Mouse (Mus musculus): Measurements from ENCODE around the gene Emc7. TPM values are rescaled to one million over a fixed set of nuclear protein-coding genes. Genes with fewer than 3 reads are reported as not detected.
"Not testable (repeated sequence)": the region's sequence is repeated elsewhere in the genome, so short reads cannot be mapped to it uniquely, and the experiment has no call there.

Gene Emc7
- 18.3 and 19.2 TPM in 2 replicates for polyA plus RNA-seq (2015; fragmentation: Nextera tagmentation; extraction: Ambion mirVana)

DNA sequence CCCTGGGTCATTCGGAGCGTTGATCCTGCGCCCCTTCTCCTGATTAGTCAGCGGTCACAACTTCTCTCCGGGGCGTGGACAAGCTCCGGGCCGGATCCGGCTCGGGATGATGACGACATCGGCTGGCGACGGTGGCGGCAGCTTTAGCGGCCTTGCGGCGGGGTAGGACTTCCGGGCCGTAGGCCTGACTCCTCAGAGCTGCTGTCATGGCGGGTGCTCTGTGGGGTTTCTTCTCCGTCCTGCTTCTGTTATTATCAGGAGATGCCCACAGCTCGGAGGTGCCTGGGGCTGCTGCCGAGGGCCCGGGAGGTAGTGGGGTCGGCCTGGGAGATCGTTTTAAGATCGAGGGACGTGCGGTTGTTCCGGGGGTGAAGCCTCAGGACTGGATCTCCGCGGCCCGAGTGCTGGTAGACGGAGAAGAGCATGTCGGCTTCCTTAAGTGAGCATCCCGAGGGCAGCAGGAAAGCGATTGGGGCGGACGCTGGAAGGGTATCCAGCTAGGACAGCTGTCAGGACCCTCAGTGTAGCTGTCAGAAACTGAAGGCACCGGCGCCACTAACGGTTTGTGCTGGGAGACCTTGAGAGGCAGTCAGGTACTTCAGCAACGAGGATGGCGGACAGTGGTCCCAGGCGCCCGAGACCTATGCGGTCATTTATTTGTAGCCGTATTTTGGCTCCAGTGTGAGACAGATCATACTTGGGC lies at the start of gene Emc7:
Gene Emc7 (plus strand): TSS at position 136 of the 703 bp plus-strand sequence.
- no peaks in the 10 kb centered on the region for H3K27me3 ChIP-seq (ENCODE audit: control insufficient read depth, insufficient read depth, low read length)
- no peaks in the 10 kb centered on the region for H3K9me3 ChIP-seq (replicated peaks; ENCODE audit: control insufficient read depth, low read length)
- H3K36me3 ChIP-seq (ENCODE audit: control insufficient read depth, insufficient read depth), result peaks cover 2% of the 10 kb centered on the region
- H3K4me1 ChIP-seq (ENCODE audit: control insufficient read depth, insufficient read depth, low read length), result peaks cover 10% of the 10 kb centered on the region
- WGBS, result under 1% methylated on average over 49 of the region's 49 CpGs
- peak within 1 kb of the TSS; percentile 81 for H3K4me3 ChIP-seq (ENCODE audit: low read length)
- peak within 1 kb of the TSS; percentile 92 for H3K27ac ChIP-seq (ENCODE audit: low read length)
- H3K9ac ChIP-seq (ENCODE audit: low read length), result peak within 1 kb of the TSS; percentile 87
- peak; percentile 98 for ATAC-seq (replicated peaks; ENCODE audit: extremely low read depth, insufficient read depth, low FRiP score)
- peak within 1 kb of the TSS; percentile 89 for H3K4me2 ChIP-seq (ENCODE audit: low read depth, low read length)

DNA sequence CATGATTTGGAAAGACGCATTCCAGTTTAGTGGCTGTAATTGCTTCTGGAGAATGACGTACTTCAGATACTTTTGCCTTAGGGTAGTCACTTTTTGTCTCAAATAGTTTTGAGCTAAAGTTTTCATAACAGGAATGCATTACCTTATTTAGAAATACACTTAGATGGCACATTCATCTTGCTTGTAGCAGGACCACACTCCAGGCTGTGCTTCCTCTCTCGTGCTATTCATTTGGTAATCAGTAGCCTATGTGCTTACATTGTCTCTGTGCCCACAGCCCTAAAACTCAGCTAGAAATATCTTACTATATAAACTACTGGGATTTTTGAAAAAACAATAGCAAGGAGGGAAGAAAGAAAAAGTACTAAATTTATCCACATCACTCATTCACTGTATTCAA lies 47.8 kb upstream of the Emc7 start:
- no peak for ATAC-seq (replicated peaks; ENCODE audit: extremely low read depth, insufficient read depth, low FRiP score)
- H3K27me3 ChIP-seq (ENCODE audit: control insufficient read depth, insufficient read depth, low read length), result no peaks in the 10 kb centered on the region
- no peak overlapping the region for H3K27ac ChIP-seq (ENCODE audit: low read length)
- H3K4me1 ChIP-seq (ENCODE audit: control insufficient read depth, insufficient read depth, low read length), result no peaks in the 10 kb centered on the region
- H3K4me3 ChIP-seq (ENCODE audit: low read length), result no peak overlapping the region
- H3K9ac ChIP-seq (ENCODE audit: low read length), result no peak overlapping the region
- 83% methylated on average over 3 of the region's 3 CpGs for WGBS
- peaks cover 24% of the 10 kb centered on the region for H3K36me3 ChIP-seq (ENCODE audit: control insufficient read depth, insufficient read depth)
- H3K4me2 ChIP-seq (ENCODE audit: low read depth, low read length), result no peak overlapping the region
- H3K9me3 ChIP-seq (replicated peaks; ENCODE audit: control insufficient read depth, low read length), result no peaks in the 10 kb centered on the region

DNA sequence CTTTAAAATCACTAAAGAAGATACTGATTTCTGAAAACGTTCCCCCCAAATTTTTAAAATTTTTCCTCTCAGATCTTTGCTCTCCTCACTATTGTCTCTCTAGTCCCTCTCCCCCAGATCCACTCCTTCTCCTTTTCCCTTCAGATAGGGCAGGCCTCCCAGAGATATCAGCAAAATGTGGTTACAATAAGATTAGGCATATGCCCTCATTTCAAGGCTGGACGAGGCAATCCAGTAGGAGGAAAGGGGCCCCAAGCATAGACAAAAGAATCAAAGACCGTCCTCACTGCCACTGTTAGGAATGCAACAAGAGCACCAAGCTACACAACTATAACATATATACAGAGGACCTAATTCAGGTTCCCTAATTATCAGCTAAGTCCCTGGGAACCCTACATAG lies 29.5 kb upstream of the Emc7 start:
- no peak for ATAC-seq (replicated peaks; ENCODE audit: extremely low read depth, insufficient read depth, low FRiP score)
- Histone ChIP-seq H3K4me3 (ENCODE audit: low read length) (no peak overlapping the region), H3K27me3 (ENCODE audit: control insufficient read depth, insufficient read depth, low read length) (no peaks in the 10 kb centered on the region), H3K9ac (ENCODE audit: low read length) (no peak overlapping the region), H3K27ac (ENCODE audit: low read length) (no peak overlapping the region), H3K4me2 (ENCODE audit: low read depth, low read length) (no peak overlapping the region), H3K36me3 (ENCODE audit: control insufficient read depth, insufficient read depth) (no peaks in the 10 kb centered on the region), H3K9me3 (replicated peaks; ENCODE audit: control insufficient read depth, low read length) (no peaks in the 10 kb centered on the region), H3K4me1 (ENCODE audit: control insufficient read depth, insufficient read depth, low read length) (no peaks in the 10 kb centered on the region)
- 51% methylated on average over 3 of the region's 3 CpGs for WGBS

DNA sequence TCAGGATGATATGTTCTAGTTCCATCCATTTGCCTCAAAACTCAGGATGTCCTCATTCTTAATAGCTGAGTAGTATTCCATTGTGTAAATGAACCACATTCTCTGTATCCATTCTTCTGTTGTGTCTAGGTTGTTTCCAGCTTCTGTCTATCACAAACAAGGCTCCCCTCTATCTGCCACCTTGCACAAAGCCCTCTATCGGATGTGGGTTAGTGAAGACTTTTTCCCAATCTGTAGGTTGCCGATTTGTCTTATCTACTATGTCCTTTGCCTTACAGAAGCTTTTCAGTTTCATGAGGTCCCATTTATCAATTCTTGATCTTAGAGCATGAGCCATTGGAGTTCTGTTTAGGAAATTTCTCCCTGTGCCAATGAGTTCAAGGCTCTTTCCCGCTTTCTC lies 26.3 kb upstream of the Emc7 start:
- not testable (repeated sequence) for H3K9me3 ChIP-seq (replicated peaks; ENCODE audit: control insufficient read depth, low read length); H3K9ac ChIP-seq (ENCODE audit: low read length); H3K27me3 ChIP-seq (ENCODE audit: control insufficient read depth, insufficient read depth, low read length); H3K4me3 ChIP-seq (ENCODE audit: low read length); ATAC-seq (replicated peaks; ENCODE audit: extremely low read depth, insufficient read depth, low FRiP score); H3K36me3 ChIP-seq (ENCODE audit: control insufficient read depth, insufficient read depth); H3K4me1 ChIP-seq (ENCODE audit: control insufficient read depth, insufficient read depth, low read length); H3K4me2 ChIP-seq (ENCODE audit: low read depth, low read length); H3K27ac ChIP-seq (ENCODE audit: low read length)
- 78% methylated on average over 3 of the region's 3 CpGs for WGBS

DNA sequence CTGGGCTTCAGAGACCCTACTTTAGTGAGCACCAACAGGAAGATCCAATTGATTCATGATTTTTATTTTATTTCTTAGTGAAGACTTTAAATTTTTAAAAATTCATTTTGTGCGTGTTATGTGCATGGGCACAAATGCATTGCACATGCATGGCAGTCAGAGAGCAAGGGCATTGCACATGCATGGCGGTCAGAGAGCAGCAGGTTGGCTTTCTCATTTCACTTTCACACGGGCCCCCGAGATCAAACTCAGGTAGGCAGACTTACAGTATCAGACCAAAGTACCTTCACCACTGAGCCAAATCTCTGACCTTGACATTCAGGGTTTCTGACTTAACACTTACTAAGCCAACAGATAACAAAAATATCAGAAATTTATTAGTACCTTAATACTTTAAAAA lies 25.1 kb upstream of the Emc7 start:
- Histone ChIP-seq H3K27me3 (ENCODE audit: control insufficient read depth, insufficient read depth, low read length) (no peaks in the 10 kb centered on the region), H3K4me1 (ENCODE audit: control insufficient read depth, insufficient read depth, low read length) (no peaks in the 10 kb centered on the region), H3K4me2 (ENCODE audit: low read depth, low read length) (no peak overlapping the region), H3K9ac (ENCODE audit: low read length) (no peak overlapping the region), H3K4me3 (ENCODE audit: low read length) (no peak overlapping the region), H3K9me3 (replicated peaks; ENCODE audit: control insufficient read depth, low read length) (no peaks in the 10 kb centered on the region), H3K36me3 (ENCODE audit: control insufficient read depth, insufficient read depth) (no peaks in the 10 kb centered on the region), H3K27ac (ENCODE audit: low read length) (no peak overlapping the region)
- WGBS, result 74% methylated on average over 4 of the region's 4 CpGs
- no peak for ATAC-seq (replicated peaks; ENCODE audit: extremely low read depth, insufficient read depth, low FRiP score)

DNA sequence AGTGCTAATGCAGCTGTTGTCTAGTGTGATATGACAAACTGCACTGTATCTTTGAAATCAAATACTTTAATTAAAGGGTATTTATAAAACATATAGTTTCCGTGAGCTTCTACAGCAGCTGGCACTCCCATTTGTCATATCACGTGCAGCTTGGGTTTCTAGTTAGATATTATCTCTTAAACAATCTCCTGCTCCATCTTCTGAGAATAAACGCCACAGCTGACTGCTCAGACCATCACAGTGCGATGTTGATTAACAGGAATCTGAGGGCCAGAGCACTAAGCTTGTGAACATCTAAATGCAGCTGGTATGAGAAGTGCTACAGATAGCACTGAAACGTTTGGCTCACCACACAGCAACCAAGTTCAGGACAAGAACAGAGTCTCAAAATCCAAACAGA lies 24.4 kb upstream of the Emc7 start:
- Histone ChIP-seq H3K4me2 (ENCODE audit: low read depth, low read length) (no peak overlapping the region), H3K9ac (ENCODE audit: low read length) (no peak overlapping the region), H3K36me3 (ENCODE audit: control insufficient read depth, insufficient read depth) (no peaks in the 10 kb centered on the region), H3K4me3 (ENCODE audit: low read length) (no peak overlapping the region), H3K27ac (ENCODE audit: low read length) (no peak overlapping the region), H3K4me1 (ENCODE audit: control insufficient read depth, insufficient read depth, low read length) (no peaks in the 10 kb centered on the region), H3K27me3 (ENCODE audit: control insufficient read depth, insufficient read depth, low read length) (no peaks in the 10 kb centered on the region), H3K9me3 (replicated peaks; ENCODE audit: control insufficient read depth, low read length) (no peaks in the 10 kb centered on the region)
- WGBS, result 41% methylated on average over 5 of the region's 5 CpGs
- ATAC-seq (replicated peaks; ENCODE audit: extremely low read depth, insufficient read depth, low FRiP score), result no peak

DNA sequence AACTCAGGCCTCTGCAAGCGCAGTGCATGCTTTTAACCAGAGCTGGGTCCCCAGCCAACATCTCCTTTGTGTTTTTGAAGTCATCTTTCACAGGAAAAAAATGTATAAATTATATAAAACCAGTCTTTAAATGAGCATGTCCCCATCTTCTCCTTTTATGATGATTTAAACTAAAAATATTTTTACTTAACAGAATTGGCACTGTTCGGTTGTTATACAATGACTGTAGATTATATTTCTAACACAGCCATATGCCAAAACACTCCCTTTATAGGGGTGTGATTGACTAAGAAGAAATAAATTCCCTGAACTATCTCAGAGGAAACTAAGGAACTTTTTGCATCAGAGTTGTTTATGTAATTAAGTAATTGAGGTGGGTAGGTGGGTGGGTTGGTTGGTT lies 22.3 kb upstream of the Emc7 start:
- Histone ChIP-seq H3K4me2 (ENCODE audit: low read depth, low read length) (no peak overlapping the region), H3K36me3 (ENCODE audit: control insufficient read depth, insufficient read depth) (no peaks in the 10 kb centered on the region), H3K4me1 (ENCODE audit: control insufficient read depth, insufficient read depth, low read length) (no peaks in the 10 kb centered on the region), H3K9ac (ENCODE audit: low read length) (no peak overlapping the region), H3K4me3 (ENCODE audit: low read length) (no peak overlapping the region), H3K27ac (ENCODE audit: low read length) (no peak overlapping the region), H3K27me3 (ENCODE audit: control insufficient read depth, insufficient read depth, low read length) (no peaks in the 10 kb centered on the region), H3K9me3 (replicated peaks; ENCODE audit: control insufficient read depth, low read length) (no peaks in the 10 kb centered on the region)
- 85% methylated on average over 2 of the region's 2 CpGs for WGBS
- ATAC-seq (replicated peaks; ENCODE audit: extremely low read depth, insufficient read depth, low FRiP score), result no peak

DNA sequence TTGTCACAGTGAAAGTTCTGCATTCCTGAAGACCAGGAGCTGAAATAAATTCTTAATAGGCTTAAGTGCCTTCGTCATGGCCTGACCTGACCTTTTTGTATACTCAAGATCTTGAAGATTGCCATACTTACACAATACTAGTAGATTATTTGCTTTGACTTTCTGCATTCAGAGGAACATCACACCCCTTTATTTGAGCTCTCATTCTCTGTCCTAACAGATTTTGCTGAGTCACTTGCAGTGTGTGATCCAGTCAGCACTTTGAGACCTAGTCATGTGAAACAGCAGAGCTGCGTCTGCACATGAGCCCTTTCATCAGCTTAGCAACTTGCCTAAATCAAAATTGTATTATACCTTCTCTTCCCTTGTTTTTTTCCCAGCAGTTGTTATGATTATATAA lies 21.4 kb upstream of the Emc7 start:
- Histone ChIP-seq H3K9me3 (replicated peaks; ENCODE audit: control insufficient read depth, low read length) (no peaks in the 10 kb centered on the region), H3K27me3 (ENCODE audit: control insufficient read depth, insufficient read depth, low read length) (no peaks in the 10 kb centered on the region), H3K36me3 (ENCODE audit: control insufficient read depth, insufficient read depth) (no peaks in the 10 kb centered on the region), H3K4me2 (ENCODE audit: low read depth, low read length) (no peak overlapping the region), H3K4me1 (ENCODE audit: control insufficient read depth, insufficient read depth, low read length) (no peaks in the 10 kb centered on the region), H3K9ac (ENCODE audit: low read length) (no peak overlapping the region), H3K27ac (ENCODE audit: low read length) (no peak overlapping the region), H3K4me3 (ENCODE audit: low read length) (no peak overlapping the region)
- WGBS, result 68% methylated on average over 2 of the region's 2 CpGs
- no peak for ATAC-seq (replicated peaks; ENCODE audit: extremely low read depth, insufficient read depth, low FRiP score)

DNA sequence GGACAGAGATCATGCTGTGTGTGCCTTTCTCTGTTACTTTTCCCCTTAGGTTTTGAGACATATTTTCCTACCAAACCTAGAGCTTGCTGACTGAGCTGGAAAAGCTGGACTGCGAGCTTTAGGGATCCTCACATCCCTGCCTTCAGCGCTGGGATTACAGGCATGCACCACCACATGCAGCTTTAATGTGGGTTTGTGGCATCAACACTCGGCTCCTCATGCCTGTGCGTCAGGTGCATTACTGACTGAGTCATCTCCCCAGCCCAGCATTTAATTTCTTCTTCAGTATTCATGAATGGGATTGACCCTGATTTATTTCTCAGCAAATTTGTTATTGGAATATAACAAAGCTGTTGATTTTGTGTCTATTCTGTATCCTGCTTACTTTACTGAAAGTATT lies 18.5 kb upstream of the Emc7 start:
- Histone ChIP-seq H3K4me1 (ENCODE audit: control insufficient read depth, insufficient read depth, low read length) (no peaks in the 10 kb centered on the region), H3K9ac (ENCODE audit: low read length) (no peak overlapping the region), H3K9me3 (replicated peaks; ENCODE audit: control insufficient read depth, low read length) (no peaks in the 10 kb centered on the region), H3K36me3 (ENCODE audit: control insufficient read depth, insufficient read depth) (no peaks in the 10 kb centered on the region), H3K4me3 (ENCODE audit: low read length) (no peak overlapping the region), H3K27ac (ENCODE audit: low read length) (no peak overlapping the region), H3K4me2 (ENCODE audit: low read depth, low read length) (no peak overlapping the region), H3K27me3 (ENCODE audit: control insufficient read depth, insufficient read depth, low read length) (no peaks in the 10 kb centered on the region)
- WGBS, result 67% methylated on average over 4 of the region's 4 CpGs
- ATAC-seq (replicated peaks; ENCODE audit: extremely low read depth, insufficient read depth, low FRiP score), result no peak

Data from heart, embryonic 16.5 days (tissue).